Mouse (Mus musculus) MEL (cell line): ENCODE data around the gene BC051019. TPM values are rescaled to one million over a fixed set of nuclear protein-coding genes. Genes with fewer than 3 reads are reported as not detected.

Experiments
- DNase-seq: peaks from one replicate; pipeline ENCODE4 v3.0.0; 2011; ENCODE audit warnings: low read depth, low spot score
- H3K27ac ChIP-seq: 2 replicates; pipeline ENCODE4 v1.5.1; 2012; ENCODE audit warnings: low read depth, mild to moderate bottlenecking, control low read depth, low read length, moderate library complexity; ENCODE audit not compliant: control insufficient read depth
- H3K27me3 ChIP-seq, 2 experiments: fragments of 150-350 bp in 1 of 2; sonication (generic) in 1 of 2; 2 replicates each; pipeline ENCODE4 v1.6.1; 2012; ENCODE audit warnings: low read length in 2 of 2, mild to moderate bottlenecking in 2 of 2, improper control_type of control experiment in 1 of 2, moderate library complexity in 1 of 2; ENCODE audit not compliant: insufficient read depth in 2 of 2, control insufficient read depth in 1 of 2
- H3K36me3 ChIP-seq, 2 experiments: 2 replicates each; pipeline ENCODE4 v1.6.1; 2012 to 2014; ENCODE audit warnings: low read length in 2 of 2, improper control_type of control experiment in 1 of 2, inconsistent platforms in 1 of 2, mild to moderate bottlenecking in 1 of 2; ENCODE audit not compliant: insufficient read depth in 2 of 2, control insufficient read depth in 1 of 2
- H3K4me1 ChIP-seq, 2 experiments: fragments of 150-350 bp in 1 of 2; sonication (generic) in 1 of 2; 2 replicates each; pipeline ENCODE4 v1.6.1; 2012; ENCODE audit warnings: low read length in 2 of 2, improper control_type of control experiment in 1 of 2, mild to moderate bottlenecking in 1 of 2; ENCODE audit not compliant: insufficient read depth in 2 of 2, control insufficient read depth in 1 of 2
- H3K4me3 ChIP-seq, 2 experiments: fragments of 150-350 bp in 1 of 2; sonication (generic) in 1 of 2; 2 replicates each; pipeline ENCODE4 v1.5.1; 2012; ENCODE audit warnings: low read depth in 2 of 2, low read length in 2 of 2, mild to moderate bottlenecking in 2 of 2, moderate library complexity in 2 of 2, control low read depth in 1 of 2, improper control_type of control experiment in 1 of 2; ENCODE audit not compliant: control insufficient read depth in 1 of 2, insufficient read depth in 1 of 2
- H3K79me2 ChIP-seq: 2 replicates; pipeline ENCODE4 v1.6.1; 2012; ENCODE audit warnings: mild to moderate bottlenecking, low read length, moderate library complexity; ENCODE audit not compliant: control insufficient read depth, poor library complexity, insufficient read depth
- H3K9ac ChIP-seq: 2 replicates; pipeline ENCODE4 v1.6.1; 2012; ENCODE audit warnings: low read depth, mild to moderate bottlenecking, control low read depth, low read length, moderate library complexity; ENCODE audit not compliant: control insufficient read depth, poor library complexity, severe bottlenecking
- H3K9me3 ChIP-seq: fragments of 150-350 bp; sonication (generic); replicated peaks from 2 replicates; pipeline ENCODE4 v1.6.1; 2012; ENCODE audit warnings: mild to moderate bottlenecking, low read length, improper control_type of control experiment, moderate library complexity; ENCODE audit not compliant: insufficient read depth
- CHD1 ChIP-seq: IDR thresholded peaks from 2 replicates; pipeline ENCODE4 v1.6.1; 2012; ENCODE audit warnings: low read depth, mild to moderate bottlenecking, inconsistent platforms, low read length, improper control_type of control experiment
- CTCF ChIP-seq, 3 experiments: IDR thresholded peaks in 2 of 3; conservative IDR thresholded peaks in 1 of 3; 2 replicates each; pipeline ENCODE4 v1.5.1; 2011 to 2012; ENCODE audit warnings: low read length in 3 of 3, low read depth in 2 of 3, mild to moderate bottlenecking in 2 of 3, improper control_type of control experiment in 1 of 3, inconsistent platforms in 1 of 3, mixed read lengths in 1 of 3, moderate library complexity in 1 of 3; ENCODE audit not compliant: control insufficient read depth in 1 of 3, insufficient read depth in 1 of 3, poor library complexity in 1 of 3, severe bottlenecking in 1 of 3
- E2F4 ChIP-seq: IDR thresholded peaks from 2 replicates; pipeline ENCODE4 v1.6.1; 2011; ENCODE audit warnings: low read depth, low read length, improper control_type of control experiment, borderline replicate concordance
- EP300 ChIP-seq, 2 experiments: IDR thresholded peaks; 2 replicates each; pipeline ENCODE4 v1.6.1; 2011; ENCODE audit warnings: improper control_type of control experiment in 2 of 2, low read length in 2 of 2, low read depth in 1 of 2, mild to moderate bottlenecking in 1 of 2
- GATA1 ChIP-seq: IDR thresholded peaks from 2 replicates; pipeline ENCODE4 v1.6.1; 2011; ENCODE audit warnings: low read depth, low read length, improper control_type of control experiment
- HCFC1 ChIP-seq: IDR thresholded peaks from 2 replicates; pipeline ENCODE4 v1.6.1; 2012; ENCODE audit warnings: low read depth, mild to moderate bottlenecking, inconsistent platforms, low read length, improper control_type of control experiment, moderate library complexity
- JUND ChIP-seq: IDR thresholded peaks from 2 replicates; pipeline ENCODE4 v1.6.1; 2011; ENCODE audit warnings: low read depth, mild to moderate bottlenecking, improper control_type of control experiment, low read length
- KAT2A ChIP-seq: conservative IDR thresholded peaks from 2 replicates; pipeline ENCODE4 v1.6.1; 2012; ENCODE audit warnings: low read depth, low read length, improper control_type of control experiment, inconsistent platforms
- MAFK ChIP-seq: IDR thresholded peaks from 2 replicates; pipeline ENCODE4 v1.6.1; 2011; ENCODE audit warnings: low read depth, mild to moderate bottlenecking, low read length, improper control_type of control experiment, borderline replicate concordance
- MAZ ChIP-seq: IDR thresholded peaks from 2 replicates; pipeline ENCODE4 v1.6.1; 2012; ENCODE audit warnings: low read depth, mild to moderate bottlenecking, inconsistent platforms, low read length, improper control_type of control experiment
- MEF2A ChIP-seq: IDR thresholded peaks from 2 replicates; pipeline ENCODE4 v1.6.1; 2014; ENCODE audit warnings: low read depth, mild to moderate bottlenecking, inconsistent platforms, low read length, improper control_type of control experiment; ENCODE audit not compliant: poor library complexity, insufficient replicate concordance, severe bottlenecking; ENCODE audit errors: extremely low read depth
- MXI1 ChIP-seq: IDR thresholded peaks from 2 replicates; pipeline ENCODE4 v1.6.1; 2011; ENCODE audit warnings: mild to moderate bottlenecking, low read depth, low read length, improper control_type of control experiment
- POLR2AphosphoS5 ChIP-seq: IDR thresholded peaks from 2 replicates; pipeline ENCODE4 v1.6.1; 2012; ENCODE audit warnings: low read depth, borderline replicate concordance, mild to moderate bottlenecking, inconsistent platforms, low read length, moderate library complexity, mixed read lengths
- RCOR1 ChIP-seq: IDR thresholded peaks from 2 replicates; pipeline ENCODE4 v1.6.1; 2012; ENCODE audit warnings: low read depth, mild to moderate bottlenecking, inconsistent platforms, low read length, improper control_type of control experiment
- SIN3A ChIP-seq: IDR thresholded peaks from 2 replicates; pipeline ENCODE4 v1.6.1; 2012; ENCODE audit warnings: low read length, improper control_type of control experiment, inconsistent platforms
- SMC3 ChIP-seq: IDR thresholded peaks from 2 replicates; pipeline ENCODE4 v1.6.1; 2011; ENCODE audit warnings: low read depth, low read length, improper control_type of control experiment
- TBP ChIP-seq: IDR thresholded peaks from 2 replicates; pipeline ENCODE4 v1.8.0; 2011; ENCODE audit warnings: low read depth, low read length, improper control_type of control experiment
- UBTF ChIP-seq: IDR thresholded peaks from 2 replicates; pipeline ENCODE4 v1.6.1; 2012; ENCODE audit warnings: low read depth, mild to moderate bottlenecking, inconsistent platforms, low read length, improper control_type of control experiment, moderate library complexity, borderline replicate concordance; ENCODE audit not compliant: insufficient read depth
- USF2 ChIP-seq, 2 experiments: IDR thresholded peaks; 2 replicates each; pipeline ENCODE4 v1.6.1; 2011 to 2012; ENCODE audit warnings: improper control_type of control experiment in 2 of 2, low read length in 2 of 2, borderline replicate concordance in 1 of 2, inconsistent platforms in 1 of 2, low read depth in 1 of 2, mild to moderate bottlenecking in 1 of 2; ENCODE audit not compliant: insufficient read depth in 1 of 2
- ZC3H11A ChIP-seq: IDR thresholded peaks from 2 replicates; pipeline ENCODE4 v1.6.1; 2012; ENCODE audit warnings: low read depth, mild to moderate bottlenecking, inconsistent platforms, low read length, improper control_type of control experiment
- ZKSCAN1 ChIP-seq: IDR thresholded peaks from 2 replicates; pipeline ENCODE4 v1.6.1; 2012; ENCODE audit warnings: low read depth, mild to moderate bottlenecking, inconsistent platforms, low read length, improper control_type of control experiment, moderate library complexity
- ZNF384 ChIP-seq: IDR thresholded peaks from 2 replicates; pipeline ENCODE4 v1.6.1; 2012; ENCODE audit warnings: low read depth, mild to moderate bottlenecking, inconsistent platforms, low read length, improper control_type of control experiment
- polyA plus RNA-seq, 2 experiments: library from polyadenylated mRNA; stranded (reverse) in 1 of 2; unstranded in 1 of 2; fragments of >175 nt in 1 of 2; fragments of >200 nt in 1 of 2; gene quantifications; 2 replicates each; pipeline versions ENCODE4 v1.2.1 to v1.2.4; 2012; ENCODE audit warnings: low replicate concordance in 2 of 2, low read depth in 1 of 2; ENCODE audit not compliant: insufficient read length in 2 of 2, insufficient read depth in 1 of 2, missing spikeins in 1 of 2
- total RNA-seq: library from RNA; depleted of rRNA; stranded (reverse); fragments of 300-350 nt; gene quantifications from 2 replicates; pipeline ENCODE4 v1.2.3, GENCODE M21; 2012

BC051019 gene
- total and polyA plus RNA-seq, 3 experiments, result 0.39 TPM; not detected in 2

DNA sequence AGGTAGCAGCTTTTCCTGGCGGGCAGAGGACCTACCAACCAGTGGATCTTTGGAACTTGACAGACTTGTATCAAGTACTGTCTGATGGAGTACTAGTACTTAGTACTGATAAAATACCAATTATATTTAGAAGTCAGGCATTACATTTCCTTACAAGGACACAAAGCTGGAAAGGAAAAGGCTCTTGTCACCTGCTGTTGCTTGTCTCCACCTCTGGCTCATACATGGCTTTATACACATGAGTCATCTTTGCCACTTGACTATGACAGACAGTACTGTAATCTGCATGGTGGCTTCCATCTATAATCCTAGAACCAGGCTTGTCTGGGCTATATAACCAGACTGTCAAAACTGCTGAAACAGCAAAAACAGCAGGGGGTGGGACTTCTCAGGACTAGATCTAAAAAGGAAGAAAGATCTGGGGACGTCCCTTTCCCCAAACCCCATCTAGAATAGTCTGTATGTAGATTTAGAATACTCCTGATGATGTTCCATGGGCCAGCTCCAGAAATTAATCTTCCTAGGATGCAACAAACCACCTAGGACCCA, 10.1 kb downstream of the BC051019 start:
- no peaks in the 10 kb centered on the region for H3K9me3 ChIP-seq
- H3K9ac ChIP-seq, result no peak overlapping the region
- no peak overlapping the region for H3K4me3 ChIP-seq
- H3K27ac ChIP-seq, result no peak overlapping the region
- no peaks in the 10 kb centered on the region; a peak in 1 of 4 replicates for H3K36me3 ChIP-seq
- no peaks in the 10 kb centered on the region for H3K79me2 ChIP-seq
- no peaks in the 10 kb centered on the region for H3K4me1 ChIP-seq
- peak; percentile 89 for TF ChIP-seq MAFK
- TF ChIP-seq EP300 (IDR thresholded peaks at IDR 0.05; ENCODE audit: low read depth in 1 of 2, low read length in 2 of 2), result no peak
- DNase-seq, result no peak
- no peaks in the 10 kb centered on the region for H3K27me3 ChIP-seq

DNA sequence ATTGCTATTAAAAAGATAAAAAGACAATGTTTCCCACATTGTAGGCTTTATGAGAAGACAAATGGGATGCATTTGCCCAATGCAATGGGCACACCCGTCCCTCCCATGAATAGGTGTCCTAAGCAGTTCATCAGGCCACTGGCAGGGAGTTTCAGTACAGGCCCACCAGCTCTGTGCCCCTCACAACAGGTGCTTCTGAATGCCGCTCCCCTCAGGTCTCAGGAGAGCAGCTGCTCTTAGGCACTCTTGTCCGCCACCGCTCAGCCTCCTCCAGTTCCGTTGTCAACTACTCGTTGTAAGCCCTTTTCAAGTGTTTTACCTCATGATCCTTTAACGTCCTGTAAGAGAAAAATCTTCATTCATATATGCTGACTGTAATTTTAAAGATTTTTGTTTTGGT, 11.5 kb downstream of the BC051019 start:
- Histone ChIP-seq H3K4me3 (no peak overlapping the region), H3K4me1 (peaks cover 2 to 8% of the 10 kb centered on the region in 2 experiments; a peak in 3 of 4 replicates), H3K9ac (no peak overlapping the region), H3K27ac (no peak overlapping the region), H3K36me3 (peaks cover 0 to 8% of the 10 kb centered on the region in 2 experiments; a peak in 3 of 4 replicates), H3K9me3 (no peaks in the 10 kb centered on the region), H3K79me2 (no peaks in the 10 kb centered on the region), H3K27me3 (no peaks in the 10 kb centered on the region)
- TF ChIP-seq UBTF, result no peak
- no peak for TF ChIP-seq ZC3H11A
- TF ChIP-seq MAFK, result no peak
- TF ChIP-seq CHD1, result no peak
- TF ChIP-seq ZNF384, result no peak
- TF ChIP-seq SIN3A, result no peak
- no peak for TF ChIP-seq E2F4
- TF ChIP-seq CTCF (IDR thresholded peaks at IDR 0.05 in 2 of 3, conservative IDR thresholded peaks at IDR 0.05 in 1 of 3; ENCODE audit: control insufficient read depth in 1 of 3, insufficient read depth in 1 of 3, low read depth in 2 of 3, low read length in 3 of 3, poor library complexity in 1 of 3, severe bottlenecking in 1 of 3), result no peak
- TF ChIP-seq TBP, result no peak
- TF ChIP-seq MXI1, result no peak
- TF ChIP-seq RCOR1, result no peak
- TF ChIP-seq HCFC1, result no peak
- TF ChIP-seq JUND, result no peak
- no peak for TF ChIP-seq MAZ
- no peak for DNase-seq

DNA sequence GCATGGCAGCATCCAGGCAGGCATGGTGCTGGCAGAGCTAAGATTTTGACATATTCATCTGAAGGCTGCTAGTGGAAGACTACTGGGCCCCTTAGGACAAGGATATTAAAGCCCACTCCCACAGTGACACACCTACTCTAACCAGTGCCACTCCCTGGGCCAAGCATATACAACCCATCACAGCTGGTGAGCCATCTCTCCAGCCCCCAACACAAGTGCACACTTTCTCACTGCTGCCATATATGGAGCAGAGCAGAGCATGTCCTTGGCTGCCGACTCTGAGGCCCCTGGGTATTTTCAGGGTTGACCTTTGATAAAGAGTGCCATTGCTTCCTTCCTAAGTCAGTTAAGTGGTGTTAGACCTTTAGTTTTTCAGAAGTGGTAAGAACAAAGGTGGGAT, 13.6 kb downstream of the BC051019 start:
- Histone ChIP-seq H3K9ac (no peak overlapping the region), H3K79me2 (no peaks in the 10 kb centered on the region), H3K9me3 (no peaks in the 10 kb centered on the region), H3K36me3 (peaks cover 0 to 12% of the 10 kb centered on the region in 2 experiments; a peak in 3 of 4 replicates), H3K27ac (no peak overlapping the region), H3K27me3 (no peaks in the 10 kb centered on the region), H3K4me3 (no peak overlapping the region), H3K4me1 (peaks cover 3 to 12% of the 10 kb centered on the region in 2 experiments; a peak in 3 of 4 replicates)
- no peak for DNase-seq
- no peak for TF ChIP-seq UBTF
- no peak for TF ChIP-seq USF2 (IDR thresholded peaks at IDR 0.05; ENCODE audit: borderline replicate concordance in 1 of 2, insufficient read depth in 1 of 2, low read depth in 1 of 2, low read length in 2 of 2)
- no peak for TF ChIP-seq RCOR1
- TF ChIP-seq ZKSCAN1, result no peak
- TF ChIP-seq CHD1, result no peak
- no peak for TF ChIP-seq POLR2AphosphoS5
- no peak for TF ChIP-seq ZC3H11A
- no peak for TF ChIP-seq ZNF384
- TF ChIP-seq GATA1, result no peak
- TF ChIP-seq SMC3, result no peak
- TF ChIP-seq MEF2A, result no peak
- TF ChIP-seq E2F4, result no peak
- TF ChIP-seq KAT2A, result no peak
- no peak for TF ChIP-seq TBP
